Mouse (Mus musculus) E14TG2a.4 (cell line): Measurements from ENCODE around the gene Ifi206.

ENCODE experiments used
- CTCF ChIP-seq: conservative IDR thresholded peaks from 2 replicates; pipeline ENCODE4 v1.5.1; 2014; ENCODE audit warnings: low read length
- NANOG ChIP-seq: IDR thresholded peaks from 2 replicates; pipeline ENCODE4 v1.6.1; 2014; ENCODE audit warnings: borderline replicate concordance, low read length, mixed read lengths
- POU5F1 ChIP-seq: IDR thresholded peaks from 2 replicates; pipeline ENCODE4 v1.6.1; 2014; ENCODE audit warnings: low read length, borderline replicate concordance

GRCm38 (mm10) chr1:173432411-173432810, 58.4 kb downstream of the Ifi206 start:
- no peak for TF ChIP-seq CTCF
- no peak for TF ChIP-seq NANOG
- TF ChIP-seq POU5F1 = no peak
